Mouse (Mus musculus): ENCODE results near the gene Adamtsl1.

DNA sequence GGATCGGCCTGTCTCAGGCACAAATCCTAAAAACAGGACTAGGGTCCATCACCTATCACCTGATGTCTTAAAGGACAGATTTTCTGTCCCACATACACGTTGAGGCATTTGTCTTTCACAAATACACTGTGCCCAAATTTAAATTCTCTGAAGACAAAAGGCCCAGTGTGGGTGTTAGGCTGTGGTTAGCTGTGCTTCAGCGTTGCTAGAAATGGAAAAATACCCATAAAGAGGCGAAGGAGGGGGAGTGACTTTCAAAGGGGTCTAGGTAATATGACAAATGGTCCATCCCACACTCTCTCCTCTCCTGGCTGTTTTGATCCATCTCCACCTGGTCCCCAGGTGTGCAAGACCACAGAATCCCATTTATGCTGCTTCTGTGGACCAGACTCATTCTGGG is 404.4 kb downstream of the Adamtsl1 start:
- TF ChIP-seq TCF12 (IDR thresholded peaks at IDR 0.05; ENCODE audit: insufficient read depth, poor library complexity, severe bottlenecking), result no peak
- no peak for TF ChIP-seq MYOG (IDR thresholded peaks at IDR 0.05; ENCODE audit: control insufficient read depth in 1 of 3, insufficient read depth in 1 of 3, insufficient read length in 2 of 3, low read depth in 2 of 3)
- no peak for TF ChIP-seq MAX (IDR thresholded peaks at IDR 0.05; ENCODE audit: low read depth)
- TF ChIP-seq POLR2A (IDR thresholded peaks at IDR 0.05; ENCODE audit: insufficient read length, low read depth), result no peak
- no peak for TF ChIP-seq E2F4 (IDR thresholded peaks at IDR 0.05; ENCODE audit: insufficient read depth)
- no peak for TF ChIP-seq USF1 (IDR thresholded peaks at IDR 0.05; ENCODE audit: low read depth)
- no peak for TF ChIP-seq MYOD1 (IDR thresholded peaks at IDR 0.05; ENCODE audit: control insufficient read depth in 1 of 3, insufficient read length in 2 of 3, low read depth in 2 of 3)
- no peak for TF ChIP-seq POLR2AphosphoS2 (IDR thresholded peaks at IDR 0.05; ENCODE audit: insufficient read length, low read depth)
- TF ChIP-seq CEBPB (IDR thresholded peaks at IDR 0.05; ENCODE audit: insufficient read depth, poor library complexity, severe bottlenecking), result no peak
- no peak for TF ChIP-seq TCF3 (IDR thresholded peaks at IDR 0.05; ENCODE audit: insufficient read length, low read depth)
- TF ChIP-seq SRF (IDR thresholded peaks at IDR 0.05; ENCODE audit: control insufficient read depth, insufficient read length, low read depth), result no peak
- no peak for TF ChIP-seq REST (IDR thresholded peaks at IDR 0.05; ENCODE audit: insufficient read depth, insufficient read length)

Measured in myocyte (in vitro differentiated cells).